Mouse (Mus musculus) intestine, embryonic 16.5 days (tissue): ENCODE results near the gene Pde7b. TPM values are rescaled to one million over a fixed set of nuclear protein-coding genes. Genes with fewer than 3 reads are reported as not detected.

Experiments
- ATAC-seq: fragments of 200-750 bp; cut with Nextera tagmentation; 2 replicates; pipeline ENCODE4 v1.8.0; 2017; ENCODE audit warnings: moderate TSS enrichment, moderate library complexity
- H3K27ac ChIP-seq: fragments of 300-500 bp; sonication (generic); 2 replicates; pipeline ENCODE4 v1.5.1; 2014; ENCODE audit warnings: mild to moderate bottlenecking, low read length
- H3K27me3 ChIP-seq: fragments of 300-500 bp; sonication (generic); replicated peaks from 2 replicates; pipeline ENCODE4 v1.6.1; 2014; ENCODE audit warnings: low read length, control low read depth, mixed read lengths; ENCODE audit not compliant: control insufficient read depth, insufficient read depth
- H3K36me3 ChIP-seq: fragments of 300-500 bp; sonication (generic); 2 replicates; pipeline ENCODE4 v1.6.1; 2014; ENCODE audit warnings: low read length, control low read depth; ENCODE audit not compliant: control insufficient read depth, insufficient read depth
- H3K4me1 ChIP-seq: fragments of 300-500 bp; sonication (generic); 2 replicates; pipeline ENCODE4 v1.6.1; 2014; ENCODE audit warnings: low read length, control low read depth, mixed read lengths; ENCODE audit not compliant: control insufficient read depth, insufficient read depth
- H3K4me2 ChIP-seq: fragments of 300-500 bp; sonication (generic); 2 replicates; pipeline ENCODE4 v1.6.1; 2014; ENCODE audit warnings: low read depth, low read length, control low read depth
- H3K4me3 ChIP-seq: fragments of 300-500 bp; sonication (generic); 2 replicates; pipeline ENCODE4 v1.5.1; 2014; ENCODE audit warnings: mild to moderate bottlenecking, low read length
- H3K9ac ChIP-seq: fragments of 300-500 bp; sonication (generic); 2 replicates; pipeline ENCODE4 v1.6.1; 2014; ENCODE audit warnings: low read depth, low read length
- H3K9me3 ChIP-seq: fragments of 300-500 bp; sonication (generic); 2 replicates; pipeline ENCODE4 v1.6.1; 2016; ENCODE audit warnings: low read length, control low read depth; ENCODE audit not compliant: control insufficient read depth
- WGBS: fragments of 180-500 bp; shearing (Covaris S2); extraction: QIAGEN DNeasy Blood & Tissue Kit; methylation state at CpG from one replicate; pipeline ENCODE4 v1.1.7; 2014; 5-methylcytosine and 5-hydroxymethylcytosine counted together
- polyA plus RNA-seq: library from polyadenylated mRNA; unstranded; fragments of >200 nt; fragmentation: Nextera tagmentation; extraction: Ambion mirVana; gene quantifications from 2 replicates; pipeline ENCODE4 v1.2.1, GENCODE M21; 2015

Gene Pde7b
- polyA plus RNA-seq, 1 experiment from 2014 or later = 2.0 TPM

- no peak overlapping the region for H3K9ac ChIP-seq
- 83% methylated on average over 3 of the region's 3 CpGs for WGBS
- H3K4me3 ChIP-seq = no peak overlapping the region
- H3K36me3 ChIP-seq = no peaks in the 10 kb centered on the region
- H3K9me3 ChIP-seq = no peaks in the 10 kb centered on the region
- H3K27me3 ChIP-seq = no peaks in the 10 kb centered on the region
- H3K4me1 ChIP-seq = peaks cover 6% of the 10 kb centered on the region; the same call in 1 of the 2 replicates
- no peak overlapping the region for H3K27ac ChIP-seq
- H3K4me2 ChIP-seq = no peak overlapping the region
- no peak for ATAC-seq
Observed at GRCm38 (mm10) chr10:20653299-20653698, 71.6 kb downstream of the Pde7b start.

GRCm38 (mm10) chr10:20636381-20636780 is 88.5 kb downstream of the Pde7b start:
- Histone ChIP-seq H3K27ac (no peak overlapping the region), H3K4me2 (no peak overlapping the region), H3K4me3 (no peak overlapping the region), H3K9ac (no peak overlapping the region), H3K9me3 (no peaks in the 10 kb centered on the region), H3K27me3 (no peaks in the 10 kb centered on the region), H3K36me3 (no peaks in the 10 kb centered on the region), H3K4me1 (no peaks in the 10 kb centered on the region)
- 82% methylated on average over 8 of the region's 8 CpGs for WGBS
- no peak for ATAC-seq

GRCm38 (mm10) chr10:20633085-20633415 is 91.8 kb downstream of the Pde7b start:
- Histone ChIP-seq H3K27ac (no peak overlapping the region), H3K4me1 (peaks cover 4% of the 10 kb centered on the region; the same call in 1 of the 2 replicates), H3K9me3 (no peaks in the 10 kb centered on the region), H3K36me3 (no peaks in the 10 kb centered on the region), H3K27me3 (no peaks in the 10 kb centered on the region), H3K9ac (no peak overlapping the region), H3K4me2 (no peak overlapping the region), H3K4me3 (no peak overlapping the region)
- ATAC-seq = no peak
- 94% methylated on average over 1 of the region's 1 CpGs for WGBS

GRCm38 (mm10) chr10:20632256-20633084 is 92.4 kb downstream of the Pde7b start:
- Histone ChIP-seq H3K9ac (no peak overlapping the region), H3K27ac (no peak overlapping the region), H3K4me1 (peaks cover 4% of the 10 kb centered on the region; the same call in 1 of the 2 replicates), H3K9me3 (no peaks in the 10 kb centered on the region), H3K4me3 (no peak overlapping the region), H3K4me2 (no peak overlapping the region), H3K36me3 (no peaks in the 10 kb centered on the region), H3K27me3 (no peaks in the 10 kb centered on the region)
- no peak for ATAC-seq
- WGBS = 82% methylated on average over 14 of the region's 14 CpGs

DNA sequence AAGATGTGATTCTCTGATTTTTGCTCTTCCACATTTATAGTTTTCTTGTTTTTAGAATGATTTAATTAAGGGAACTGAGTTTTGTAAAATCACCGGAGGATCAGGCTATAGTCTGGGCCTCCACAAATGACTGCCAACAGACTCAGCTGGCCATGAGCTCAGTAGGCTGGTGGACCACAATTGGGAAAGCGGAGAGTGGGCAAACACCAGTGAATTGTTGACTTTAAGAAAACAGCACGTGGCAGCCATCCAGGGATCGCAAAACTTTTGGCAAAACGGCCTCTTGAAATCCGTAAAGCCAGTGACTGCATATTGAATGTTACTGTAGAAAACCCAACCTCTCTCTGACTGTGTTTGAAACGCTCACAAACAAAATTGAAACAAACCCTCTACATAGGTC is 94.8 kb downstream of the Pde7b start:
- 48% methylated on average over 7 of the region's 7 CpGs for WGBS
- no peak overlapping the region for H3K9ac ChIP-seq
- no peak overlapping the region for H3K4me2 ChIP-seq
- no peaks in the 10 kb centered on the region for H3K36me3 ChIP-seq
- no peak overlapping the region for H3K4me3 ChIP-seq
- H3K4me1 ChIP-seq = peaks cover 4% of the 10 kb centered on the region; the same call in 1 of the 2 replicates
- H3K27me3 ChIP-seq = no peaks in the 10 kb centered on the region
- ATAC-seq = no peak
- H3K9me3 ChIP-seq = no peaks in the 10 kb centered on the region
- no peak overlapping the region for H3K27ac ChIP-seq

GRCm38 (mm10) chr10:20625702-20626375 is 99.0 kb downstream of the Pde7b start:
- whole genome bisulfite sequencing = 93% methylated on average over 16 of the region's 16 CpGs
- no peak for ATAC-seq
- Histone ChIP-seq H3K27ac (no peak overlapping the region), H3K9ac (no peak overlapping the region), H3K4me1 (peaks cover 12% of the 10 kb centered on the region; the same call in 1 of the 2 replicates), H3K36me3 (no peaks in the 10 kb centered on the region), H3K4me2 (no peak overlapping the region), H3K9me3 (no peaks in the 10 kb centered on the region), H3K4me3 (no peak overlapping the region), H3K27me3 (no peaks in the 10 kb centered on the region)

GRCm38 (mm10) chr10:20621661-20622454 is 103.0 kb downstream of the Pde7b start:
- ATAC-seq = peak; percentile 90
- Histone ChIP-seq H3K9me3 (no peaks in the 10 kb centered on the region), H3K9ac (no peak overlapping the region), H3K4me1 (peaks cover 8% of the 10 kb centered on the region; the same call in 1 of the 2 replicates), H3K27ac (peak overlapping the region; percentile 78), H3K27me3 (no peaks in the 10 kb centered on the region), H3K4me2 (no peak overlapping the region), H3K4me3 (no peak overlapping the region), H3K36me3 (no peaks in the 10 kb centered on the region)
- WGBS = 47% methylated on average over 8 of the region's 8 CpGs

DNA sequence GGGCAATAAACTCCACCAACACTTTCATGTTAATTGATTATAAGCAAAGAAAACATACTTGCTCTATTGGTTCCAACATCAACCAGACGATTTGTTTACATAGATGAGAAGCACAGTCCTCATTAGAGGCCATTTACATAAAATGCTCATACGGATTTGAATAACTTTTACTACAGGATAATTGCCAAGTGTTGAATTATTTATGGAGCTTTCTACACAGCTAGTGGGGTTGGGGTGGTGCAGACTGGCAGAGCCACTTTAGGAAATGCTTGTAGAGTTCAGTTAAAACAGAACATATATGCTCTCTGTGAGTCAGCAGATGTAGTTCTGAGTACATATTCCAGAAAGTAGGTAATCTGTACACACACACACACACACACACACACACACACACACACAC is 118.9 kb downstream of the Pde7b start:
- Histone ChIP-seq H3K27me3 (no peaks in the 10 kb centered on the region), H3K4me1 (no peaks in the 10 kb centered on the region), H3K4me2 (no peak overlapping the region), H3K4me3 (no peak overlapping the region), H3K27ac (no peak overlapping the region), H3K36me3 (no peaks in the 10 kb centered on the region), H3K9me3 (no peaks in the 10 kb centered on the region), H3K9ac (no peak overlapping the region)
- ATAC-seq = no peak
- WGBS = 50% methylated on average over 2 of the region's 2 CpGs

DNA sequence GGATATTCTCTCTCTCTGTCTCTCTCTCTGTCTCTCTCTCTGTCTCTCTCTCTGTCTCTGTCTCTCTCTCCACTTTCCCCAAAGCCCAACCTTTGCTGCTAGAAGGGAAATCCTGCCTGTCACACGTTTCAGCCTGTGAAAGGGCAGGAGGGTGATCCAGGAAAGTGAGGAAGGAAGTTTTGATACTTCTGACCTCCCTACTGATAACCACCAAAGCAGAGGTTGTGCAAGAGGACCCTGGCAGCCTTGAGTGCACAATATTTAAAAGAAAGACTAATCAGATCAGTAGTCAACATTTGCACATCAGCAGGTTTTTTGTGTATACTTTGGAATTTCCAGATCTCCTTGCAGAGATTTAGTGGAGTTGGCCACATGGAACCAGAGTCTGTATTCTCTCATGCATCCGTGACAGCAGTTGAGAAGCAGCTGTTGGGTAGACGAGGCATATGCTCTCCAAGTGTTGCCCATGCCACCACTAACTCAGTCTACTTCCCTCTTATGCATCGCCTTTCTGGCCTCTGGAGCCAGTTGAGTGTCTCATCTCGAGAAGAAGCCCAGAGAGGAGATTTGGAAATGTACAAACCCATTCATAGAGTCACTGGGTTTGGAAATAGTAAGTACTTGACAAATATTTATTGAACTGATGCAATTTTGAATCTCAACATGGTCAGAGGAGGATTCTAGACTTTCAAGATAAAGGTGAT is 129.6 kb downstream of the Pde7b start:
- Histone ChIP-seq H3K4me3 (no peak overlapping the region), H3K4me2 (no peak overlapping the region), H3K9ac (no peak overlapping the region), H3K4me1 (no peaks in the 10 kb centered on the region), H3K9me3 (no peaks in the 10 kb centered on the region), H3K27ac (no peak overlapping the region), H3K36me3 (no peaks in the 10 kb centered on the region), H3K27me3 (no peaks in the 10 kb centered on the region)
- WGBS = 50% methylated on average over 5 of the region's 5 CpGs
- ATAC-seq = no peak
